Mouse (Mus musculus) ovary, adult 18-20 months (tissue): Measurements from ENCODE around the gene Pef1.

Experiments used
- DNase-seq: peaks from one replicate; pipeline ENCODE4 v3.0.0; 2022; ENCODE audit warnings: low spot score, mixed read lengths

Gene Pef1

GRCm38 (mm10) chr4:130095137-130095536 lies 7.2 kb upstream of the Pef1 start:
- no peak for DNase-seq

- DNase-seq, result no peak
These were observed 1.2 kb upstream of the Pef1 start for GRCm38 (mm10) chr4:130101183-130101582.

DNA sequence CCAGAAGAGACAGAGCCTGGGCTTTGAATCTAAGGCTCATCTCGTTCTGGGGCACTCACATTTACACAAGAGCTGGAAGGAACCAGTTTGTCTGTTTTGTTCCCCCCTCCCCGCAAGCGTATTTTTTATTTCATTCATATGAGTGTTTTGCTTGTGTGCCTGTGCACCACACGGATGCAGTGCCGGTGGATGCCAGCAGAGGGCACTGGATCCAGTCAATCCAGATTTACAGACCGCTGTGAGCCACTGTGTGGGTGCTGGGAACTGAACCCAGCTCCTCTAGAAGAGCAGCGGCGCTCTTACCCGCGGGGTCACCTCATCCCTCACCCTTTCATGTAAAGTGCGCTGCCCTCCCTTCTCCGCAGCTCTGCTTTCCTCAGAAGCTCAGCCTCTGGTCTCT lies 1.3 kb downstream of the Pef1 start:
- no peak for DNase-seq

DNA sequence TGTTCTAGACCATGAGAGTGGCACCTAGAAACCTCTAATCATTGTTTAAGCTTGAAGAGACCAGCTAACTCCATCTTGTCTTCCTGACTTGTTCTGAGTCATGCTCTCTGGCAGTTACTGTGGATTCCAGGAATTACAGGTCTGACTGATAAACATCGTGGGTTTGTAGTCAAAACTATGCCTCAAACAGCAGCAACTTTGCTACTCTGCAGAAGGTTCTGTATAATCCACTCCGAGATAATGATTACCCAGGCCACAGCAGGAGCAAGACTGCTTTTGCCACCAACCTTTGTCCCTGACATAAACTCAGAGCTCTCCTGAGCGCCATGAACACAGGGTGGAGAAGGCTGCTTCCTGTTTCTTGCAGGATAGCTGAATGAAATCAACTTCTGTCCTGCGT lies 2.2 kb downstream of the Pef1 start:
- no peak for DNase-seq

DNA sequence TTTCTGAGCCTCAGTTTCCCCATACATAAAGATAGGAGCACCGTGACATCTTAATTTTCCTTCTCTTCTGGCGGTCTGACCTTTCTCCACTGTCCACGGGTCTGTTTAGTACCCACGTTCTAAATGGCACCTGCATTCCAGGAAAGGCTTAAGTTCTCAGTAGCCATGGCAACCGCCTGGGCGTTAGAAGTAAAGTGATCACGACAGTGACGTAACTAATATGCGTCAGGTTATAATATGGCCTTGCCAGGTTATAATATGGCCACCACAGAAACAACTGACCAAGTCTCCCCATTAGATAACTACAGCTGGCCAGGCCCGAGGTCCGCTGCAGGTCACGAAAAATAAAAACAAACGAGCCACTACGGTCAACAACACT lies 4.7 kb downstream of the Pef1 start:
- no peak for DNase-seq

DNA sequence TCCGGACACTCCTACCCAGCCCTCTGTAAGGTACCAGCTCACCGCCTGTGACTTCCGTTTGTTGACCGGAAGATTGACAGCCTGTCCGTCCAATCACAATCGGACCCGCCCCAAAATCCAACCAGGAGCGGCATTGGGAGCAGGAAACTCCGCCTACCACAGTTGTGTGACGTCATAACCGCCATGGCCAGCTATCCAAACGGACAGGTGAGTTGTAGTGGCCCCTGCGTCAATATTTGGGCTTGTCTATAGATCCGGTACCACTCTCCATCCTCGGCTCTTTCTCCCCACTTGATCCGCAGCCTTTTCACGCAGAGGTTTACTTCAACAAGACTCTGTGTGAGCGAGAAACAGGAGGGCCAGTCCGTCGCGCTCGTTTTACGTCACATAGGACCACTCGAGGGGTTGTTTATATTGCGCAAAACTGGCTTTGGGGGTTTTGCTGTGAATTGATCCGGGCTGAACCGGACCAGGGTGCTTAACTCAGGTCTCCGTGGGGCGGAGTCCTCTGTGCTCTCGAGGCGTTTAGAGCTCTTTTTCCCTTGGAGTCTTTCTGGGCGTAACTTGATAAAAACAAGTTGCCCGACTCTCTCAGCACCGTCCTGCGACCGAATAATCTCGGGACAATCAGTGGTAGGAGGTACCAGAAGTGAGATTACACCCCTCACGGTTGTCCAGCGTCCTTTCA lies 5.2 kb downstream of the Pef1 start:
- peak; percentile 98 for DNase-seq

GRCm38 (mm10) chr4:130108929-130109328 lies 6.6 kb downstream of the Pef1 start:
- no peak for DNase-seq

DNA sequence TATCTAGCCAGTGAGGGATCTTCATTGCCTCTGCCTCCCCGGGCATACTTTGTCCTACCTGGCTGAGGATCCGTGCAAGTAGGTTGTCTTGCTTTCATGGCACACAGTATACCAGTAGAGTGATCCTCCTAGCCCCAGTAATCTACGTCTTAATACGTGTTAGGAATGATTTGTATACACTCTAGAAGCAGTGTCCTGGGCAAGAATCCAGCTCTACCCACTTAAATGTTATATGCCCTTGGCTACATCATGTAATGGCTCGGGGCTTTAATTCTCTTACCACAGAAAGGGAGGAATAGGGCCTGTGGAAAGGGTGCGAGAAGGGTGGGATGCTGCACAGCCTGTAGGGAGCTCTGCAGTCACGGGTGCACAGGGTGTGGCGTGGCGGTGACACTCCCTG lies 7.3 kb downstream of the Pef1 start:
- no peak for DNase-seq

- DNase-seq, result no peak
These were observed 7.7 kb downstream of the Pef1 start for GRCm38 (mm10) chr4:130110091-130110490.

- DNase-seq, result peak; percentile 45
These were observed 9.9 kb downstream of the Pef1 start for GRCm38 (mm10) chr4:130112299-130112698.

GRCm38 (mm10) chr4:130112732-130113131 lies 10.4 kb downstream of the Pef1 start:
- DNase-seq, result no peak

DNA sequence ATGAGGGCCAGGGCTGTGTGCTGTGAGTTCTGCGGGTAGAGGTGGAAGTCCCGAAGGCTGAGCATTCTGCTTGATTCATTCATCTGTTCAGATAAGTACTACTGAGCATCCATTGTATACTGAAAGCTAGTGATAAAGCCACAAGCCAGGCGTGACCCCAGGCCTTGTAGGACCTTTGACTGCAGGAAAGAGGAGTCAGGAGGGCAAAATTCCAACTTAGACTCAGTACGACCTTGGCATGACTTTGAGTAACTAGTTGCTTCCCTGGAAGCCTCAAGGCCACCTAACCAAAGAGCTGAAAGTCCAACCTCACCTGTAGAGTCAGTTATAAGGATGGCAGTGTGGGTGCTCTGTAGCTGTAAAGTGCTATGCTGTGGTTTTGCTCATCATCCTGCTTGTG lies 18.4 kb downstream of the Pef1 start:
- DNase-seq, result no peak

- DNase-seq, result no peak
These were observed 19.2 kb downstream of the Pef1 start for GRCm38 (mm10) chr4:130121560-130121959.

GRCm38 (mm10) chr4:130123020-130123419 lies 20.7 kb downstream of the Pef1 start:
- no peak for DNase-seq

- no peak for DNase-seq
These were observed 21.8 kb downstream of the Pef1 start for GRCm38 (mm10) chr4:130124110-130124509.

- no peak for DNase-seq
These were observed 22.8 kb downstream of the Pef1 start for GRCm38 (mm10) chr4:130125164-130125563.

GRCm38 (mm10) chr4:130125935-130126334 lies 23.6 kb downstream of the Pef1 start:
- no peak for DNase-seq

GRCm38 (mm10) chr4:130128907-130129306 lies 26.5 kb downstream of the Pef1 start:
- no peak for DNase-seq

- no peak for DNase-seq
These were observed 27.7 kb downstream of the Pef1 start for GRCm38 (mm10) chr4:130130082-130130481.

GRCm38 (mm10) chr4:130130641-130131350 lies 28.4 kb downstream of the Pef1 start:
- DNase-seq, result peak; percentile 62

- DNase-seq, result no peak
These were observed 29.2 kb downstream of the Pef1 start for GRCm38 (mm10) chr4:130131448-130132105.

GRCm38 (mm10) chr4:130133399-130133798 lies 31.0 kb downstream of the Pef1 start:
- no peak for DNase-seq
